Mouse (Mus musculus) liver, adult 2 months (tissue): Measurements from ENCODE around the gene Mnd1. TPM values are rescaled to one million over a fixed set of nuclear protein-coding genes. Genes with fewer than 3 reads are reported as not detected.

Experiments
- DNase-seq: peaks from one replicate; pipeline ENCODE4 v3.0.0-alpha.2; 2011; ENCODE audit warnings: low read depth, low spot score; ENCODE audit errors: extremely low read depth
- H3K27ac ChIP-seq: fragments of 200-500 bp; replicated peaks from 2 replicates; pipeline ENCODE4 v1.5.1; 2012; ENCODE audit warnings: low read depth, mild to moderate bottlenecking, control low read depth, inconsistent platforms, low read length; ENCODE audit not compliant: insufficient read depth
- H3K27me3 ChIP-seq: fragments of 200-500 bp; 2 replicates; pipeline ENCODE4 v1.6.1; 2012; ENCODE audit warnings: mild to moderate bottlenecking, moderate library complexity, low read length, inconsistent platforms; ENCODE audit not compliant: control insufficient read depth, insufficient read depth
- H3K36me3 ChIP-seq: fragments of 200-500 bp; 2 replicates; pipeline ENCODE4 v1.6.1; 2012; ENCODE audit warnings: low read length, inconsistent platforms; ENCODE audit not compliant: control insufficient read depth, insufficient read depth
- H3K4me1 ChIP-seq: fragments of 200-500 bp; 2 replicates; pipeline ENCODE4 v1.6.1; 2011; ENCODE audit warnings: low read length; ENCODE audit not compliant: control insufficient read depth, insufficient read depth
- H3K4me3 ChIP-seq: fragments of 200-500 bp; 2 replicates; pipeline ENCODE4 v1.5.1; 2011; ENCODE audit warnings: low read depth, mild to moderate bottlenecking, control low read depth, low read length, moderate library complexity; ENCODE audit not compliant: insufficient read depth
- H3K79me2 ChIP-seq: fragments of 200-500 bp; 2 replicates; pipeline ENCODE4 v1.6.1; 2012; ENCODE audit warnings: inconsistent platforms, mild to moderate bottlenecking, low read length, moderate library complexity; ENCODE audit not compliant: control insufficient read depth, insufficient read depth
- H3K9ac ChIP-seq: fragments of 200-500 bp; 2 replicates; pipeline ENCODE4 v1.6.1; 2012; ENCODE audit warnings: low read depth, mild to moderate bottlenecking, control low read depth, inconsistent platforms, low read length
- CTCF ChIP-seq: fragments of 200-500 bp; IDR thresholded peaks from 2 replicates; pipeline ENCODE4 v1.5.1; 2011; ENCODE audit warnings: low read depth, low read length, control low read depth
- POLR2A ChIP-seq: fragments of 200-500 bp; IDR thresholded peaks from 2 replicates; pipeline ENCODE4 v1.6.1; 2011; ENCODE audit warnings: low read length, control low read depth; ENCODE audit not compliant: insufficient read depth; ENCODE audit errors: extremely low read depth
- WGBS: fragments of 180-500 bp; shearing (Covaris S2); methylation state at CpG from one replicate; pipeline ENCODE4 v1.1.7; 2018; 5-methylcytosine and 5-hydroxymethylcytosine counted together
- polyA plus RNA-seq: library from polyadenylated mRNA; depleted of rRNA; stranded (reverse); fragments of >200 nt; gene quantifications from 2 replicates; pipeline ENCODE4 v1.2.3, GENCODE M21; 2012
- total RNA-seq: library from RNA; depleted of rRNA; stranded (reverse); fragments of >200 nt; gene quantifications from 2 replicates; pipeline ENCODE4 v1.2.3, GENCODE M21; 2014

Mnd1 gene
- total and polyA plus RNA-seq, 2 experiments = 0.84 to 7.5 TPM

DNA sequence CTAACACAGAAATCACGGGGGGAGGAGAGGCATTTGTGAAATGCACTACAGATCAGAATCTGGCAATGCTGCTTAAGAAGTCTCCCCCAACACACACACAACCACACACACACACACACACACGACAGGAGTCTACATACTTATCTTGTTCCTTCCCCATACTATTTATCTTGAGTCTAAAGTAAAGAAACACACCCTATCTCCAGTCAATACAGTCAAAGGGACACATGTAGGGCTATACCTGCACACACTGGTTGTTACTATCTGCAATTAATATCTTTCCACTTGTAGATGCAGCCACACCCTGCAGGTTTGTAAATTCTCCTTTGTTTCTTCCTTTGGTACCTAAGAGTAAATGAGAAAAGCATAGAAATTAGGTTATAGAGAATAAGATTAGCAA, 22.2 kb upstream of the Mnd1 start:
- no peak for DNase-seq
- TF ChIP-seq CTCF (no peak), POLR2A (no peak)
- Histone ChIP-seq H3K36me3 (peaks cover 4% of the 10 kb centered on the region; the same call in 1 of the 2 replicates), H3K27me3 (no peaks in the 10 kb centered on the region), H3K79me2 (no peaks in the 10 kb centered on the region), H3K4me3 (no peak overlapping the region), H3K9ac (no peak overlapping the region), H3K4me1 (peaks cover 5% of the 10 kb centered on the region), H3K27ac (no peak overlapping the region)
- 64% methylated on average over 2 of the region's 2 CpGs for WGBS

GRCm38 (mm10) chr3:84175337-84176315, 20.0 kb upstream of the Mnd1 start:
- 58% methylated on average over 7 of the region's 7 CpGs for WGBS
- DNase-seq = peak; percentile 61
- no peaks in the 10 kb centered on the region for H3K79me2 ChIP-seq
- H3K27me3 ChIP-seq = no peaks in the 10 kb centered on the region
- no peak overlapping the region for H3K27ac ChIP-seq
- peaks cover 5% of the 10 kb centered on the region; the same call in 1 of the 2 replicates for H3K36me3 ChIP-seq
- H3K4me1 ChIP-seq = no peaks in the 10 kb centered on the region
- no peak overlapping the region for H3K4me3 ChIP-seq
- TF ChIP-seq POLR2A (no peak), CTCF (peak; percentile 70)
- no peak overlapping the region for H3K9ac ChIP-seq

GRCm38 (mm10) chr3:84173581-84174154, 18.1 kb upstream of the Mnd1 start, which contains the start of gene Gm6525:
Gene Gm6525 (plus strand): TSS chr3:84174104.
- Histone ChIP-seq H3K4me3 (no peak within 1 kb of the TSS), H3K36me3 (peaks cover 5% of the 10 kb centered on the region; the same call in 1 of the 2 replicates), H3K27ac (no peak within 1 kb of the TSS), H3K79me2 (no peaks in the 10 kb centered on the region), H3K9ac (no peak within 1 kb of the TSS), H3K27me3 (no peaks in the 10 kb centered on the region), H3K4me1 (no peaks in the 10 kb centered on the region)
- TF ChIP-seq POLR2A = no peak
- no peak for TF ChIP-seq CTCF
- 74% methylated on average over 11 of the region's 11 CpGs for WGBS
- DNase-seq = no peak

GRCm38 (mm10) chr3:84172406-84172805, 16.8 kb upstream of the Mnd1 start:
- WGBS = 61% methylated on average over 11 of the region's 11 CpGs
- Histone ChIP-seq H3K27me3 (no peaks in the 10 kb centered on the region), H3K36me3 (peaks cover 7% of the 10 kb centered on the region; the same call in 1 of the 2 replicates), H3K4me1 (no peaks in the 10 kb centered on the region), H3K79me2 (no peaks in the 10 kb centered on the region), H3K4me3 (no peak overlapping the region), H3K9ac (no peak overlapping the region), H3K27ac (no peak overlapping the region)
- DNase-seq = no peak
- TF ChIP-seq POLR2A (no peak), CTCF (no peak)

DNA sequence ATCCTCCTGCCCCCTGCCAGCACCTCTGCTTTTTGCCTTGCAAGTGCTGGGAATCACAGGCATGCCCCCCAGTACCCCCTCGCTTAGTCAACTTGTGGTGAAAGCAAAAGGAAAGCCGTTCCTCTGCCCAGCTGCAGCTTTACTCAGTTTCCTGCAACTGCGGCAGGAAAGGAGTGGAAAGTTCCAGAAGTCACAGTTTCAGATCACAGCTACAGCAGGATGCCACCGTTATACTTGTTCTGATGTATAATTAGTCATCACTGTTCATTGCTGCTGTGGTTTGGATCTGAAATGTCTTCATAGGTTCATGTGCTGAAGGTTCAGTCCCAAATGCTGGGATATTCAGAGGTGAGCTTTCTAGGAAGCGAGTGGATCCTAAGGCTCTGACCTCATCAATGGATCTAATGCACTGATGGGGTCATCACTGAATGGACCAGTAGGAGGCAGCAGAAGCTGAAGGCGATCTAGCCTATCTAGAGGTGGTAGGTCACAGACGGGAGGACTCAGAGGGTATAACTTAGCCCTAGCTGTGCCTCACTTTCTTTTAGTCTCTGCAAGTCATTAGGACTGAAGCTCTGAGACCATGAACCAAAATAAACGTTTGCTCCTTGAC, 13.9 kb upstream of the Mnd1 start:
- no peak for DNase-seq
- WGBS = 82% methylated on average over 8 of the region's 8 CpGs
- no peak for TF ChIP-seq POLR2A
- TF ChIP-seq CTCF = peak; percentile 12; the same call in 1 of the 2 replicates
- no peaks in the 10 kb centered on the region for H3K79me2 ChIP-seq
- H3K27ac ChIP-seq = no peak overlapping the region
- H3K27me3 ChIP-seq = no peaks in the 10 kb centered on the region
- no peaks in the 10 kb centered on the region for H3K4me1 ChIP-seq
- H3K4me3 ChIP-seq = no peak overlapping the region
- H3K36me3 ChIP-seq = peaks cover 16% of the 10 kb centered on the region
- H3K9ac ChIP-seq = no peak overlapping the region
